Mouse (Mus musculus): Measurements from ENCODE around the gene Shisa4. TPM values are rescaled to one million over a fixed set of nuclear protein-coding genes. Genes with fewer than 3 reads are reported as not detected.

Gene Shisa4
- total RNA-seq, 1 experiment = 15.7 TPM

- TF ChIP-seq CHD2 (IDR thresholded peaks at IDR 0.05; ENCODE audit: low read depth, low read length) (no peak), HCFC1 (IDR thresholded peaks at IDR 0.05; ENCODE audit: borderline replicate concordance, insufficient read depth, low read length) (no peak), ZNF384 (IDR thresholded peaks at IDR 0.05; ENCODE audit: low read depth, low read length) (no peak), MAFK (IDR thresholded peaks at IDR 0.05; ENCODE audit: insufficient read depth, low read depth, low read length) (no peak), ZC3H11A (IDR thresholded peaks at IDR 0.05; ENCODE audit: borderline replicate concordance, low read depth, low read length) (no peak)
- Histone ChIP-seq H3K4me3 (ENCODE audit: insufficient read depth in 1 of 2, low read depth in 1 of 2, low read length in 2 of 2, poor library complexity in 1 of 2, severe bottlenecking in 1 of 2) (no peak overlapping the region), H3K9ac (ENCODE audit: insufficient read depth, low read depth, low read length, poor library complexity, severe bottlenecking) (peak overlapping the region; percentile 64; the same call in 1 of the 2 replicates), H3K27ac (ENCODE audit: insufficient read depth, low read depth, low read length, poor library complexity, severe bottlenecking) (no peak overlapping the region), H3K36me3 (ENCODE audit: control insufficient read depth, insufficient read depth, low read length, poor library complexity, severe bottlenecking) (no peaks in the 10 kb centered on the region), H3K9me3 (ENCODE audit: control insufficient read depth, insufficient read depth, low read depth, low read length) (no peaks in the 10 kb centered on the region), H3K4me1 (ENCODE audit: control insufficient read depth in 2 of 2, insufficient read depth in 2 of 2, low read length in 2 of 2, poor library complexity in 1 of 2) (peaks cover 11 to 23% of the 10 kb centered on the region in 2 experiments; a peak in 3 of 4 replicates)
- in situ Hi-C loops (cut with MboI; ENCODE audit: low sequenced_read_pairs in 2 of 2, unreplicated experiment in 2 of 2) = loop anchor here in 1 of 2 experiments (25.0 kb wide), 1 partner anchor 207 kb away; the partner anchor contains the start of gene Gpr37l1
- no peak for DNase-seq (ENCODE audit: low read depth, low spot score)
These were observed 5.6 kb downstream of the Shisa4 start for GRCm38 (mm10) chr1:135369415-135369814.

GRCm38 (mm10) chr1:135368982-135369381 lies 6.1 kb downstream of the Shisa4 start:
- TF ChIP-seq HCFC1 (IDR thresholded peaks at IDR 0.05; ENCODE audit: borderline replicate concordance, insufficient read depth, low read length) (no peak), ZNF384 (IDR thresholded peaks at IDR 0.05; ENCODE audit: low read depth, low read length) (no peak), MAFK (IDR thresholded peaks at IDR 0.05; ENCODE audit: insufficient read depth, low read depth, low read length) (no peak), ZC3H11A (IDR thresholded peaks at IDR 0.05; ENCODE audit: borderline replicate concordance, low read depth, low read length) (no peak), CHD2 (IDR thresholded peaks at IDR 0.05; ENCODE audit: low read depth, low read length) (no peak)
- H3K9me3 ChIP-seq (ENCODE audit: control insufficient read depth, insufficient read depth, low read depth, low read length) = no peaks in the 10 kb centered on the region
- no peak for DNase-seq (ENCODE audit: low read depth, low spot score)
- H3K9ac ChIP-seq (ENCODE audit: insufficient read depth, low read depth, low read length, poor library complexity, severe bottlenecking) = peak overlapping the region; percentile 64; the same call in 1 of the 2 replicates
- H3K27ac ChIP-seq (ENCODE audit: insufficient read depth, low read depth, low read length, poor library complexity, severe bottlenecking) = peak overlapping the region; percentile 71; the same call in 1 of the 2 replicates
- H3K36me3 ChIP-seq (ENCODE audit: control insufficient read depth, insufficient read depth, low read length, poor library complexity, severe bottlenecking) = no peaks in the 10 kb centered on the region
- H3K4me1 ChIP-seq (ENCODE audit: control insufficient read depth in 2 of 2, insufficient read depth in 2 of 2, low read length in 2 of 2, poor library complexity in 1 of 2) = peaks cover 11 to 19% of the 10 kb centered on the region in 2 experiments; a peak in 3 of 4 replicates
- peak overlapping the region; percentile 50 to 60 for H3K4me3 ChIP-seq (ENCODE audit: insufficient read depth in 1 of 2, low read depth in 1 of 2, low read length in 2 of 2, poor library complexity in 1 of 2, severe bottlenecking in 1 of 2)
- in situ Hi-C loops (cut with MboI; ENCODE audit: low sequenced_read_pairs in 2 of 2, unreplicated experiment in 2 of 2) = loop anchor here in 1 of 2 experiments (25.0 kb wide), 1 partner anchor 207 kb away; the partner anchor contains the start of gene Gpr37l1

GRCm38 (mm10) chr1:135368245-135368644 lies 6.8 kb downstream of the Shisa4 start:
- H3K36me3 ChIP-seq (ENCODE audit: control insufficient read depth, insufficient read depth, low read length, poor library complexity, severe bottlenecking) = no peaks in the 10 kb centered on the region
- H3K9ac ChIP-seq (ENCODE audit: insufficient read depth, low read depth, low read length, poor library complexity, severe bottlenecking) = peak overlapping the region; percentile 63; the same call in 1 of the 2 replicates
- H3K4me3 ChIP-seq (ENCODE audit: insufficient read depth in 1 of 2, low read depth in 1 of 2, low read length in 2 of 2, poor library complexity in 1 of 2, severe bottlenecking in 1 of 2) = peak overlapping the region; percentile 54 to 60
- H3K4me1 ChIP-seq (ENCODE audit: control insufficient read depth in 2 of 2, insufficient read depth in 2 of 2, low read length in 2 of 2, poor library complexity in 1 of 2) = peaks cover 11 to 19% of the 10 kb centered on the region in 2 experiments; a peak in 2 of 4 replicates
- H3K9me3 ChIP-seq (ENCODE audit: control insufficient read depth, insufficient read depth, low read depth, low read length) = no peaks in the 10 kb centered on the region
- H3K27ac ChIP-seq (ENCODE audit: insufficient read depth, low read depth, low read length, poor library complexity, severe bottlenecking) = peak overlapping the region; percentile 71; the same call in 1 of the 2 replicates
- peak; percentile 97 for DNase-seq (ENCODE audit: low read depth, low spot score)
- in situ Hi-C loops (cut with MboI; ENCODE audit: low sequenced_read_pairs in 2 of 2, unreplicated experiment in 2 of 2) = loop anchor here in 1 of 2 experiments (25.0 kb wide), 1 partner anchor 206 kb away; the partner anchor contains the start of gene Gpr37l1
- peak; percentile 63; the same call in 1 of the 2 replicates for TF ChIP-seq CHD2 (IDR thresholded peaks at IDR 0.05; ENCODE audit: low read depth, low read length)
- TF ChIP-seq ZC3H11A (IDR thresholded peaks at IDR 0.05; ENCODE audit: borderline replicate concordance, low read depth, low read length) = peak; percentile 70; the same call in 1 of the 2 replicates
- TF ChIP-seq ZNF384 (IDR thresholded peaks at IDR 0.05; ENCODE audit: low read depth, low read length) = no peak
- peak; percentile 58; the same call in 1 of the 2 replicates for TF ChIP-seq HCFC1 (IDR thresholded peaks at IDR 0.05; ENCODE audit: borderline replicate concordance, insufficient read depth, low read length)
- TF ChIP-seq MAFK (IDR thresholded peaks at IDR 0.05; ENCODE audit: insufficient read depth, low read depth, low read length) = no peak; the same call in 1 of the 2 replicates

GRCm38 (mm10) chr1:135367595-135367994 lies 7.4 kb downstream of the Shisa4 start:
- Histone ChIP-seq H3K9ac (ENCODE audit: insufficient read depth, low read depth, low read length, poor library complexity, severe bottlenecking) (0 out of 2 replicates have a peak overlapping the region, but pooled peaks have one; percentile 35), H3K27ac (ENCODE audit: insufficient read depth, low read depth, low read length, poor library complexity, severe bottlenecking) (no peak overlapping the region), H3K4me3 (ENCODE audit: insufficient read depth in 1 of 2, low read depth in 1 of 2, low read length in 2 of 2, poor library complexity in 1 of 2, severe bottlenecking in 1 of 2) (no peak overlapping the region), H3K4me1 (ENCODE audit: control insufficient read depth in 2 of 2, insufficient read depth in 2 of 2, low read length in 2 of 2, poor library complexity in 1 of 2) (peaks cover 11 to 19% of the 10 kb centered on the region in 2 experiments; a peak in 2 of 4 replicates), H3K9me3 (ENCODE audit: control insufficient read depth, insufficient read depth, low read depth, low read length) (no peaks in the 10 kb centered on the region), H3K36me3 (ENCODE audit: control insufficient read depth, insufficient read depth, low read length, poor library complexity, severe bottlenecking) (no peaks in the 10 kb centered on the region)
- no peak for DNase-seq (ENCODE audit: low read depth, low spot score)
- no peak for TF ChIP-seq MAFK (IDR thresholded peaks at IDR 0.05; ENCODE audit: insufficient read depth, low read depth, low read length)
- no peak for TF ChIP-seq ZNF384 (IDR thresholded peaks at IDR 0.05; ENCODE audit: low read depth, low read length)
- TF ChIP-seq ZC3H11A (IDR thresholded peaks at IDR 0.05; ENCODE audit: borderline replicate concordance, low read depth, low read length) = no peak
- no peak for TF ChIP-seq HCFC1 (IDR thresholded peaks at IDR 0.05; ENCODE audit: borderline replicate concordance, insufficient read depth, low read length)
- no peak for TF ChIP-seq CHD2 (IDR thresholded peaks at IDR 0.05; ENCODE audit: low read depth, low read length)
- in situ Hi-C loops (cut with MboI; ENCODE audit: low sequenced_read_pairs in 2 of 2, unreplicated experiment in 2 of 2) = loop anchor here in 1 of 2 experiments (25.0 kb wide), 1 partner anchor 205 kb away; the partner anchor contains the start of gene Gpr37l1

All from ES-E14 (cell line).